Mouse (Mus musculus) layer of hippocampus, adult 8-10 months (tissue): Measurements from ENCODE around the gene Csta1. TPM values are rescaled to one million over a fixed set of nuclear protein-coding genes. Genes with fewer than 3 reads are reported as not detected.
A peak's percentile ranks its signal among the peaks of the same experiment; 100 is the strongest.

Source experiments
- DNase-seq, 2 experiments: peaks; one replicate each; pipeline ENCODE4 v3.0.0; 2022; ENCODE audit warnings: low spot score in 2 of 2
- total RNA-seq, 4 experiments: library from RNA; stranded (reverse); gene quantifications; 2 replicates each; pipeline ENCODE4 v1.2.4; 2022

Csta1 gene
- total RNA-seq, 4 experiments from 2014 or later, result not detected

- DNase-seq, result peak; percentile 88 to 90
Measured at GRCm38 (mm10) chr16:36071450-36072379, 59.3 kb downstream of the Csta1 start, which contains the start of the genes Fam162a and Ccdc58. Fam162a (minus strand) TSS chr16:36071594. Ccdc58 (plus strand) TSS chr16:36071685.

- no peak for DNase-seq
Measured at GRCm38 (mm10) chr16:36071071-36071449, 60.0 kb downstream of the Csta1 start.

Other genes with a start within 250 kb of the Csta1 start
- gene Parp9, start 192.8 kb downstream of the Csta1 start, total RNA-seq, result 1 to 10 TPM; 2.8 to 9.4 (median 5.6) TPM
- 1 to 10 TPM; 4.5 to 7.6 (median 6.3) TPM for gene Dtx3l, start 192.1 kb downstream of the Csta1 start, total RNA-seq
- 100 to 1,000 TPM; 110 to 152 (median 124) TPM for gene Kpna1, start 152.5 kb downstream of the Csta1 start, total RNA-seq
- gene Wdr5b, start 90.1 kb downstream of the Csta1 start, total RNA-seq, result 1 to 10 TPM; 4.4 to 6.3 (median 4.9) TPM
- gene Fam162a, start 59.6 kb downstream of the Csta1 start, total RNA-seq, result 10 to 100 TPM; 79.8 to 84.1 (median 82.1) TPM
- gene Ccdc58, start 59.6 kb downstream of the Csta1 start, total RNA-seq, result 10 to 100 TPM; 19.7 to 30.9 (median 27.3) TPM
- gene Stfa2l1, start 25.6 kb upstream of the Csta1 start, total RNA-seq, result not detected
- not detected for gene Gm5483, start 53.0 kb upstream of the Csta1 start, total RNA-seq
- not detected for gene Gm5416, start 79.2 kb upstream of the Csta1 start, total RNA-seq
- gene 2010005H15Rik, start 90.2 kb upstream of the Csta1 start, total RNA-seq, result not detected
- not detected for gene Stfa1, start 145.7 kb upstream of the Csta1 start, total RNA-seq
- not detected for gene BC117090, start 203.1 kb upstream of the Csta1 start, total RNA-seq
- gene BC100530, start 236.5 kb upstream of the Csta1 start, total RNA-seq, result not detected